Mouse (Mus musculus) midbrain, embryonic 12.5 days (tissue): ENCODE results near the gene Gnmt. TPM values are rescaled to one million over a fixed set of nuclear protein-coding genes. Genes with fewer than 3 reads are reported as not detected.

Source experiments
- ATAC-seq: fragments of 200-750 bp; cut with Nextera tagmentation; 2 replicates; pipeline ENCODE4 v1.8.0; 2017; ENCODE audit warnings: low read depth, moderate TSS enrichment, moderate library complexity; ENCODE audit not compliant: low FRiP score
- H3K27ac ChIP-seq: fragments of 300-500 bp; sonication (generic); replicated peaks from 2 replicates; pipeline ENCODE4 v1.5.1; 2016; ENCODE audit warnings: mild to moderate bottlenecking
- H3K27me3 ChIP-seq: fragments of 300-500 bp; sonication (generic); 2 replicates; pipeline ENCODE4 v1.6.1; 2016; ENCODE audit warnings: mild to moderate bottlenecking
- H3K36me3 ChIP-seq: fragments of 300-500 bp; sonication (generic); 2 replicates; pipeline ENCODE4 v1.6.1; 2016
- H3K4me1 ChIP-seq: fragments of 300-500 bp; sonication (generic); 2 replicates; pipeline ENCODE4 v1.6.1; 2016
- H3K4me2 ChIP-seq: fragments of 300-500 bp; sonication (generic); replicated peaks from 2 replicates; pipeline ENCODE4 v1.6.1; 2016; ENCODE audit warnings: mild to moderate bottlenecking, moderate library complexity
- H3K4me3 ChIP-seq: fragments of 300-500 bp; sonication (generic); 2 replicates; pipeline ENCODE4 v1.5.1; 2016; ENCODE audit warnings: mild to moderate bottlenecking
- H3K9ac ChIP-seq: fragments of 300-500 bp; sonication (generic); replicated peaks from 2 replicates; pipeline ENCODE4 v1.6.1; 2016; ENCODE audit warnings: mild to moderate bottlenecking, moderate library complexity
- H3K9me3 ChIP-seq: fragments of 300-500 bp; sonication (generic); 2 replicates; pipeline ENCODE4 v1.6.1; 2016; ENCODE audit warnings: mild to moderate bottlenecking
- WGBS: fragments of 180-500 bp; shearing (Covaris S2); methylation state at CpG from one replicate; pipeline ENCODE4 v1.1.7; 2016; 5-methylcytosine and 5-hydroxymethylcytosine counted together
- polyA plus RNA-seq: library from polyadenylated mRNA; unstranded; fragments of >200 nt; fragmentation: Nextera tagmentation; extraction: Ambion mirVana; gene quantifications from 2 replicates; pipeline ENCODE4 v1.2.1, GENCODE M21; 2016

Gene Gnmt
- polyA plus RNA-seq, 1 experiment from 2014 or later, result 0.75 TPM

DNA sequence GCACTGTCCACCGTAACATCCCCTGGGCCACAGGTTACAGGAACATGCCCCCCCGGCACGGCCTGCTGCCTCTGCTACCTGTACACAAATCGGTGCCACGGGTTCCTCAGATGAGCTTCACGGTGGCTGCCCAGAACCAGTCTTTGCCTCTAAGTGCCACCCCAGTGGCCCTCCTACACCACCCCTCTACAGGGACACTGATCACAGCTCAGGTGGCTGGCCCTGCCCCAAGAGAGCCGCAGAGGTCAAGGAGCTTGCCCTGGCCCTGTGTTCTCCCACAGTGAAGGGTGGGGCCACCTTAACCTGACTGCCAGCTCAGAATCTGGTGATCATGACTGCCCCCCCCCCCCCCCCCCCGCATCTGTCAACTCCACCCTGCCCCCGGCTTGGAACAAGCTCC, 50.6 kb downstream of the Gnmt start, which contains the start of gene Mea1:
TSS of gene Mea1 (plus strand) at position 378 of the 400 bp plus-strand sequence.
- Histone ChIP-seq H3K36me3 (peaks cover 47% of the 10 kb centered on the region), H3K27me3 (no peaks in the 10 kb centered on the region), H3K9ac (peak within 1 kb of the TSS; percentile 67), H3K4me1 (peaks cover 46% of the 10 kb centered on the region), H3K4me2 (peak within 1 kb of the TSS; percentile 95), H3K4me3 (peak within 1 kb of the TSS; percentile 72), H3K9me3 (no peaks in the 10 kb centered on the region), H3K27ac (no peak within 1 kb of the TSS)
- no peak for ATAC-seq
- WGBS, result 95% methylated on average over 8 of the region's 9 CpGs

Other genes with a start within 250 kb of the Gnmt start
- 5.0 and 5.5 TPM in 2 replicates for gene Ttbk1, start 241.5 kb downstream of the Gnmt start, polyA plus RNA-seq
- gene Dnph1, start 232.5 kb downstream of the Gnmt start, polyA plus RNA-seq, result 53.1 and 58.0 TPM in 2 replicates
- 14.3 and 15.2 TPM in 2 replicates for gene Cul9, start 182.8 kb downstream of the Gnmt start, polyA plus RNA-seq
- 6.6 and 8.1 TPM in 2 replicates for gene Srf, start 173.0 kb downstream of the Gnmt start, polyA plus RNA-seq
- gene Ptk7, start 99.7 kb downstream of the Gnmt start, polyA plus RNA-seq, result 57.1 and 63.4 TPM in 2 replicates
- gene Klc4, start 83.1 kb downstream of the Gnmt start, polyA plus RNA-seq, result 43.6 and 44.7 TPM in 2 replicates
- 73.9 and 88.4 TPM in 2 replicates for gene Mrpl2, start 82.9 kb downstream of the Gnmt start, polyA plus RNA-seq
- gene Cul7, start 78.8 kb downstream of the Gnmt start, polyA plus RNA-seq, result 48.3 and 49.0 TPM in 2 replicates
- gene Rrp36, start 54.8 kb downstream of the Gnmt start, polyA plus RNA-seq, result 54.1 and 56.0 TPM in 2 replicates
- 159 and 175 TPM in 2 replicates for gene Mea1, start 50.4 kb downstream of the Gnmt start, polyA plus RNA-seq
- 127 and 131 TPM in 2 replicates for gene Klhdc3, start 48.3 kb downstream of the Gnmt start, polyA plus RNA-seq
- 111 and 113 TPM in 2 replicates for gene Ppp2r5d, start 24.1 kb downstream of the Gnmt start, polyA plus RNA-seq
- 33.7 and 36.0 TPM in 2 replicates for gene Pex6, start 17.7 kb downstream of the Gnmt start, polyA plus RNA-seq
- gene Cnpy3, start 23.0 kb upstream of the Gnmt start, polyA plus RNA-seq, result 54.1 and 54.6 TPM in 2 replicates
- gene Ptcra, start 34.5 kb upstream of the Gnmt start, polyA plus RNA-seq, result 0.55 and 0.65 TPM in 2 replicates
- gene 2310039H08Rik, start 43.5 kb upstream of the Gnmt start, polyA plus RNA-seq, result 48.5 and 55.0 TPM in 2 replicates
- 150 and 161 TPM in 2 replicates for gene Rpl7l1, start 53.5 kb upstream of the Gnmt start, polyA plus RNA-seq
- gene Bicral, start 129.3 kb upstream of the Gnmt start, polyA plus RNA-seq, result 7.8 and 7.9 TPM in 2 replicates
- 68.4 and 75.1 TPM in 2 replicates for gene Tbcc, start 161.5 kb upstream of the Gnmt start, polyA plus RNA-seq
- not detected in 2 replicates for gene Prph2, start 181.3 kb upstream of the Gnmt start, polyA plus RNA-seq